Mouse (Mus musculus) MEL (cell line): ENCODE data around the gene Znhit6.

Experiments used
- POLR2A ChIP-seq, 2 experiments: IDR thresholded peaks; 2 replicates each; pipeline ENCODE4 v1.6.1; 2011 to 2012; ENCODE audit warnings: low read length in 2 of 2, mild to moderate bottlenecking in 2 of 2, control low read depth in 1 of 2, improper control_type of control experiment in 1 of 2, low read depth in 1 of 2, moderate library complexity in 1 of 2; ENCODE audit not compliant: control insufficient read depth in 1 of 2, insufficient read depth in 1 of 2, poor library complexity in 1 of 2
- RAD21 ChIP-seq: IDR thresholded peaks from 2 replicates; pipeline ENCODE4 v1.6.1; 2011; ENCODE audit warnings: mild to moderate bottlenecking, low read depth, low read length, improper control_type of control experiment

- TF ChIP-seq POLR2A (IDR thresholded peaks at IDR 0.05; ENCODE audit: control insufficient read depth in 1 of 2, insufficient read depth in 1 of 2, low read depth in 1 of 2, low read length in 2 of 2, poor library complexity in 1 of 2) = no peak
- TF ChIP-seq RAD21 = no peak
Observed at GRCm38 (mm10) chr3:145632888-145633287, 56.9 kb downstream of the Znhit6 start.
